Mouse (Mus musculus) forebrain, postnatal 0 days (tissue): Measurements from ENCODE around the gene Snrnp70. TPM values are rescaled to one million over a fixed set of nuclear protein-coding genes. Genes with fewer than 3 reads are reported as not detected.

Experiments used
- ATAC-seq: fragments of 200-750 bp; cut with Nextera tagmentation; 2 replicates; pipeline ENCODE4 v1.8.0; 2017; ENCODE audit warnings: mild to moderate bottlenecking, moderate library complexity
- DNase-seq: peaks from one replicate; pipeline ENCODE4 v3.0.0-alpha.2; 2015
- H3K27ac ChIP-seq: fragments of 300-500 bp; sonication (generic); 2 replicates; pipeline ENCODE4 v1.5.1; 2014; ENCODE audit warnings: low read depth, mild to moderate bottlenecking, antibody characterized with exemption, low read length, moderate library complexity, mixed read lengths
- H3K27me3 ChIP-seq: fragments of 300-500 bp; sonication (generic); 2 replicates; pipeline ENCODE4 v1.6.1; 2014; ENCODE audit warnings: mild to moderate bottlenecking, low read length, mixed read lengths; ENCODE audit not compliant: insufficient read depth
- H3K36me3 ChIP-seq: fragments of 300-500 bp; sonication (generic); 2 replicates; pipeline ENCODE4 v1.6.1; 2014; ENCODE audit warnings: mild to moderate bottlenecking, moderate library complexity; ENCODE audit not compliant: insufficient read depth
- H3K4me1 ChIP-seq: fragments of 300-500 bp; sonication (generic); 2 replicates; pipeline ENCODE4 v1.6.1; 2014; ENCODE audit warnings: antibody characterized with exemption; ENCODE audit not compliant: insufficient read depth
- H3K4me2 ChIP-seq: fragments of 300-500 bp; sonication (generic); 2 replicates; pipeline ENCODE4 v1.6.1; 2014; ENCODE audit warnings: low read depth, mild to moderate bottlenecking, moderate library complexity
- H3K4me3 ChIP-seq: fragments of 300-500 bp; sonication (generic); 2 replicates; pipeline ENCODE4 v1.5.1; 2014; ENCODE audit warnings: low read depth, low read length, mixed read lengths
- H3K9ac ChIP-seq: fragments of 300-500 bp; sonication (generic); 2 replicates; pipeline ENCODE4 v1.6.1; 2014; ENCODE audit warnings: mild to moderate bottlenecking
- H3K9me3 ChIP-seq: fragments of 300-500 bp; sonication (generic); 2 replicates; pipeline ENCODE4 v1.6.1; 2016; ENCODE audit warnings: low read length
- CTCF ChIP-seq: sonication (generic); IDR thresholded peaks from 2 replicates; pipeline ENCODE4 v1.5.1; 2016; ENCODE audit warnings: antibody characterized with exemption, control low read depth, low read depth
- WGBS: fragments of 180-500 bp; shearing (Covaris S2); extraction: QIAGEN DNeasy Blood & Tissue Kit; methylation state at CpG from one replicate; pipeline ENCODE4 v1.1.7; 2014; 5-methylcytosine and 5-hydroxymethylcytosine counted together
- polyA plus RNA-seq: library from polyadenylated mRNA; unstranded; fragments of >200 nt; fragmentation: Nextera tagmentation; extraction: Ambion mirVana; gene quantifications from 2 replicates; pipeline ENCODE4 v1.2.1, GENCODE M21; 2015
- total RNA-seq: library from RNA; depleted of rRNA; stranded (reverse); fragments of >200 nt; gene quantifications from 2 replicates; pipeline ENCODE4 v1.2.3, GENCODE M21; 2014

Gene Snrnp70
- total and polyA plus RNA-seq, 2 experiments from 2014 or later: 124 to 310 TPM

DNA sequence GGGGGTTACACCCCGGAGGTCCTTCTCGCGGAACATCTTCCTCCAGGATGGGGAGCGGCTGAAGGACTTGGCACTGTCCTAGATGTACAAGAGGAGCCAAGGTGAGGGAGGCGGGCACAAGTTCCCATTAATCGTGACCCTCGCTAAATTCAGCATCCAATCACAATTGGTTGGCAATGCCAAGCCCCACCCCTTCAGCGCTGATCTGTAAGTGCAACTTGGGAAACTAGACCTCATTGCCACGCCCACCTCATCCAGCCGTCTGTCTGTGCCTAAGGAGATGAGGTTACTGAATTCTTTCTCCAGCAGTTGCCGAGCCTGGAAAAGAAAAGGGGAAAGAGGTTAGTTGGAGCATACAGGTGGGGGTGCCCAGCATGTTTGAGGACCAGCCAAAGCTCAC lies 54.9 kb downstream of the Snrnp70 start:
- Histone ChIP-seq H3K9ac (no peak overlapping the region), H3K27me3 (peaks cover 5% of the 10 kb centered on the region; the same call in 1 of the 2 replicates), H3K9me3 (no peaks in the 10 kb centered on the region), H3K4me3 (no peak overlapping the region), H3K36me3 (peaks cover 22% of the 10 kb centered on the region), H3K4me1 (no peaks in the 10 kb centered on the region), H3K27ac (no peak overlapping the region), H3K4me2 (peak overlapping the region; percentile 9)
- WGBS: 9% methylated on average over 11 of the region's 11 CpGs
- ATAC-seq (no peak), DNase-seq (no peak)
- no peak for TF ChIP-seq CTCF

DNA sequence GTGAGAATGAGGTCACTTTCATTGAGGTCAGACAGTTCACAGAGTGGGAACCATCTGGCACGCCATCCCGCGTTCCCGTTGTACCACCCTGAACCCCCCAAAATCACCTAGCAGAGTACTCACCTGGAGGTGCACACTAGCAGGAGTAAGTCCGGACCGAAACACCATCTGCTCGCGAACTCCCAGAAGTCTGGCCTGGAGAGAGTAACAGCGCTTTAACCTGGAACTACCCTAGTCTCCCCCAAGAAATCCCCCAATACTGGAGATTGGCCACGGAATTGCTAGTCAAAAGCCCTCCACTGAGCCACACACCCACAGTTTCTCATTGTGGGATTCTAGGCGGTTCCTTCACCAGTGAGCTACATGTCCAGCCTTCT lies 55.5 kb downstream of the Snrnp70 start:
- Histone ChIP-seq H3K27ac (no peak overlapping the region), H3K4me3 (peak overlapping the region; percentile 29), H3K27me3 (peaks cover 5% of the 10 kb centered on the region; the same call in 1 of the 2 replicates), H3K36me3 (peaks cover 17% of the 10 kb centered on the region), H3K4me1 (no peaks in the 10 kb centered on the region), H3K9ac (peak overlapping the region; percentile 46; the same call in 1 of the 2 replicates), H3K9me3 (no peaks in the 10 kb centered on the region), H3K4me2 (peak overlapping the region; percentile 55)
- no peak for TF ChIP-seq CTCF
- ATAC-seq (no peak), DNase-seq (no peak)
- WGBS: 16% methylated on average over 11 of the region's 11 CpGs

- WGBS: 3% methylated on average over 37 of the region's 39 CpGs
- DNase-seq: peak; percentile 75
- Histone ChIP-seq H3K4me3 (peak overlapping the region; percentile 29), H3K4me1 (no peaks in the 10 kb centered on the region), H3K4me2 (peak overlapping the region; percentile 55), H3K27me3 (peaks cover 5% of the 10 kb centered on the region; the same call in 1 of the 2 replicates), H3K27ac (no peak overlapping the region), H3K36me3 (peaks cover 12% of the 10 kb centered on the region), H3K9me3 (no peaks in the 10 kb centered on the region), H3K9ac (peak overlapping the region; percentile 46)
- ATAC-seq: peak; percentile 70
- TF ChIP-seq CTCF: peak; percentile 56
These were observed 56.0 kb downstream of the Snrnp70 start for GRCm38 (mm10) chr7:45339410-45340065.

DNA sequence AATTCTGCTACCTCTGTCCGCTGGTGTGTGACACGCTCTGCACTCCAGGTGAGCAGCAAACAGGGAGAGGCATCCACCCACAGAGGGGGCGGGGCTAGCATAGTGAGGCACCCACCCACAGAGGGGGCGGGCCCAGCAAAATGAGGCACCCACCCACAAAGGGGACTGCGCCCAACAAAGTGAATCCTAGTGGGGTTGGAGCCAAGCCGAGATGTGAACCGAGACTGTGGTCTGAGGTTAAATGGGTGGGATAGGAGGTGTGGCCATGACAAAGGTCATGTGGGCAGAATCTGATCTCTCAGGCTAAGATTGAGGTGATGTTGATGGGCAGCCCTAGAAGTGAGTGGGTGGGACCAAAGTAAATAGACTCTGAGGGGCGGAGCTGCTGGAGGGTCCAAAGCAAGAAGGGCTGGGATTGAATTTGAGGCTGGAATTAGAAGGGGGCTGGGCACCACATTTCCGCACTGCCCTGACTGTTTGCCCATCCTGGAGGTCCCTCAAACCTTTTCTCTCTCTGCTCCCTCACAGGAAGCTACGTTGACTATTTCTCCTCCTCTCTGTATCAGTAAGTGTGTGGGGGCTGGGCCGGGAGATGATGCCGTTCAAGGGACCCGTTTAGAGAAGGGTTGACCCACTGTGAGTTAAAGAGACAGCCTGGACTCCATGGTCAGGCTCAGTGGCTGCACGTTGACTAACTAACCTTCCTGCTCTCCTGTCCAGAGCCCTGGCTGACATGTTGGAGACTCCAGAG lies 57.2 kb downstream of the Snrnp70 start:
- 4% methylated on average over 14 of the region's 14 CpGs for WGBS

GRCm38 (mm10) chr7:45337469-45337868 lies 58.1 kb downstream of the Snrnp70 start:
- Histone ChIP-seq H3K9ac (no peak overlapping the region), H3K4me2 (no peak overlapping the region), H3K4me3 (no peak overlapping the region), H3K27me3 (peaks cover 5% of the 10 kb centered on the region; the same call in 1 of the 2 replicates), H3K4me1 (no peaks in the 10 kb centered on the region), H3K9me3 (no peaks in the 10 kb centered on the region), H3K27ac (no peak overlapping the region), H3K36me3 (peaks cover 8% of the 10 kb centered on the region)
- WGBS: 19% methylated on average over 4 of the region's 4 CpGs
- DNase-seq (no peak), ATAC-seq (no peak)
- TF ChIP-seq CTCF: no peak

More for the DNA sequence above, 57.2 kb downstream of the Snrnp70 start:
- H3K27ac ChIP-seq: no peak overlapping the region
- H3K9ac ChIP-seq: no peak overlapping the region
- no peak for DNase-seq
- no peak overlapping the region; the same call in 1 of the 2 replicates for H3K4me3 ChIP-seq
- H3K27me3 ChIP-seq: peaks cover 5% of the 10 kb centered on the region; the same call in 1 of the 2 replicates
- TF ChIP-seq CTCF: no peak
- ATAC-seq: no peak
- no peaks in the 10 kb centered on the region for H3K9me3 ChIP-seq
- no peaks in the 10 kb centered on the region for H3K4me1 ChIP-seq
- H3K4me2 ChIP-seq: no peak overlapping the region
- H3K36me3 ChIP-seq: peaks cover 9% of the 10 kb centered on the region

DNA sequence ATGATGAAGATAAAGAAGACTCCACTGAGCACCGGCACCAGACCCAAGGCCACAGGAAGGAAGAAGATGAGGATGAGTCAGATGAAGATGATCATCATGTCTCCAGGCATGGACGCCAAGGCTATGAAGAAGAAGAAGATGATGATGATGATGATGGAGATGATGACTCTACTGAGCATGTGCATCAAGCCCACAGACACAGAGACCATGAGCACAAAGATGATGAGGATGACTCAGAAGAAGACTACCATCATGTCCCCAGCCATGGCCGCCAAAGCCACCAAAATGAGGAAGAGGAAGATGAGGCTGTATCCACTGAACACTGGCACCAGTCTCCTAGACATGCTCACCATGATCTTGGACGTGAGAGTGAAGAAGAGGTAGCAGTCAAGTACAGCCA lies 59.2 kb downstream of the Snrnp70 start:
- Histone ChIP-seq H3K9ac (no peak overlapping the region), H3K4me2 (no peak overlapping the region), H3K9me3 (no peaks in the 10 kb centered on the region), H3K4me3 (no peak overlapping the region), H3K4me1 (no peaks in the 10 kb centered on the region), H3K36me3 (peaks cover 8% of the 10 kb centered on the region), H3K27me3 (peaks cover 5% of the 10 kb centered on the region; the same call in 1 of the 2 replicates), H3K27ac (no peak overlapping the region)
- no peak for TF ChIP-seq CTCF
- ATAC-seq (no peak), DNase-seq (no peak)
- 95% methylated on average over 4 of the region's 4 CpGs for WGBS

- no peak within 1 kb of the TSS for H3K9ac ChIP-seq
- peaks cover under 1% of the 10 kb centered on the region; the same call in 1 of the 2 replicates for H3K36me3 ChIP-seq
- 41% methylated on average over 5 of the region's 5 CpGs for WGBS
- H3K27me3 ChIP-seq: no peaks in the 10 kb centered on the region
- H3K9me3 ChIP-seq: no peaks in the 10 kb centered on the region
- ATAC-seq (no peak), DNase-seq (no peak)
- peak within 1 kb of the TSS; percentile 96; the same call in 1 of the 2 replicates for H3K4me2 ChIP-seq
- H3K4me3 ChIP-seq: no peak within 1 kb of the TSS
- no peak for TF ChIP-seq CTCF
- H3K27ac ChIP-seq: no peak within 1 kb of the TSS
- no peaks in the 10 kb centered on the region for H3K4me1 ChIP-seq
These were observed 60.5 kb downstream of the Snrnp70 start, which contains the start of gene Hrc for GRCm38 (mm10) chr7:45335056-45335455. Hrc (plus strand) TSS chr7:45335290.
